Mouse (Mus musculus): ENCODE measurements around the gene Snrnp200.
"Not testable (repeated sequence)": the region's sequence is repeated elsewhere in the genome, so short reads cannot be mapped to it uniquely, and the experiment has no call there.

Gene Snrnp200

DNA sequence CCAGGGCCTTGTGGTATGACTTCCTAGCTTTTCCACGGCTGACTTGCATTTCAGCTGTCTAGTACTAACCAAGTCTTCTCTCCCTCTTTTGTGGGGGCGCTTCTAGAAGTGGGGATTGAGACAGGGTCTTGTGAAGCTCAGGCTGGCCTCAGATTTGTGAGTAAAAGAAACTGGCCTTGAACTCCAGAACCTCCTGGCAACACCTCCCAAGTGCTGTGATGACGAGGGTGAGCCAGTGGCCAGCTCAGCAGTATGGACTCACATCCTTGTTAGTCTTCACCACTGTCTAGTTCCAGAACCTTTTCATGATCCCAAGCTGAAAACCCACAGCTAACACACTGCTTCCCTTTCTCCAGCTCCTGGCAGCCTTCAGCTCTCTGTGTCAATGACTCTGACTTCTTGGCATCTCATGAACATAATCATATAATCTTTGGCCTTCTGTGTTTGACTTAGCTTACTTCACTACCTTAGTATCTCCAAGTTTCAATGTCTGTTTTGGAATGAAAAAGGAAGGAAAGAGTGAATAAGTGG is 46.5 kb downstream of the Snrnp200 start:
- DNase-seq, result no peak

DNA sequence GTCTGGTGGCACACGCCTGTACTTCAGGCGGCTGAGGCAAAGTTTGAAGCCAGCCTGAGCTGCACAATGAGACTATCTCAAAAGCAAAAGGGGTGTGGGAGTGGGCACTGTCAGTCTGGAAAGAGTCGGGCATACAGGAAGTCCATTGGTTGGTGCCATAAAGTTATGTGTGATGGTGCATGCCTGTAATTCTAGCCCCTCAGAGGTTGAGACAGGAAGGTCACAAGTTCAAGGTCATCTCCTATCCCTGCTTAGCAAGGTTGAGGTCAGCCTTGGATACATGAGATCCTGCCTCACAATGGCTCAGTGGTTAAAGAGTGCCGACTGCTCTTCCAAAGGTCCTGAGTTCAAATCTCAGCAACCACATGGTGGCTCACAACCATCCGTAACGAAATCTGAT is 47.1 kb downstream of the Snrnp200 start:
- no peak for DNase-seq

DNA sequence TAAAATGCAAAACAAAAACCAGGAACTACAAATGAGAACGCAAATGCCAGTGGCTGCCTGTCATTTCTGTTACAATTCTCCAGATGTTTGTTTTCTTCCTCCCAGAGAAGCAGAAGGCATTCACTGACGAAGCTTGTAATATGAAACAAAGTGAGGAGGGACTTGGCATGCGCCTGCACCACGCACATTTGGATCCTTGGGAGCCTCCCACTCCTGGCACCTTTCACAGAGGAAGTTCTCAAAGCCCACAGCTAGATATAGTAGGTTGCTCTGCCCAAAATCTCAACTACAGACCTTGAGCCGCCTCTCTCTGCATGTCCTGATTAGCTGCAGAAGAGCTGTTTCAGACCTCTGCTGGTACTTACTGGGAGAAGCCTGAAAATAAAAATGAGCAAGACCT is 51.2 kb downstream of the Snrnp200 start:
- no peak for DNase-seq

DNA sequence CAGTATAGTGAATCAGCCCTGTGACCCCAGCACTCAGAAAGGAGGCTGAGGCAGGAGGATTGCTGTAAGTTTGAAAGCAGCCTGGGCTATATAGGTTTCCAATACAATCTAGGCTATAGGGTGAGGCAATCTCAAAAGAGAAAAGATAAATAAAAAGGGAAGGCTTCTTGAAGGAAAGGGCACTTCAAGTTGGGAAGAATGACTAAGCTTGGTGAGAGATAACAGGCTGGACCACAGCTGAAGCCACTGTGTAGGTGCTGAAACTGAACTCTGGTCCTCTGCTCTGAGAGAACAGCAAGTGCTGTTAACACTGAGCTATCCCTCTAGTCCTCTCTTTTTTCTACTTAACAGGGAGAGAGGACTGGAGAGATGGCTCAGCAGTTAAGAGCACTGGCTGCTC is 54.3 kb downstream of the Snrnp200 start:
- DNase-seq, result no peak

DNA sequence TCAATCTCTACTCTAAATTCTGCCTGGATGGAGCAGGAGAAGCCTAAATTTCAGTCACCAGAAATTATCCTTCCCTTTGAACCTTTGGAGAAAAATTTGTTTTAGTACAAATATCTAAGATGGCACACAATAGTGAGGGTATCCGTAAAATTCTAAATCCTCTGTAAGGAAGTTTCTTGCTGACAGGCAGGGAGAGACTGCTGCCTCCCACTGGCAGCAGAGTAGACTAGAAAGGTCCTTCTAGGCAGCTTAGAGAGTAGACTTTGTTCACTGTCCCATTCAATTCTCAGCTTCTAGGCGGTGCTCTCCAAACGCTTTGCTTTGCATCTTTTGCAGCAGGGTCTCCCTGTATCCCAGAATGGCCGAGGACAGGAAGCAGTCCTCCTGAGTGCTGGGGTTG is 59.7 kb downstream of the Snrnp200 start:
- no peak for DNase-seq

DNA sequence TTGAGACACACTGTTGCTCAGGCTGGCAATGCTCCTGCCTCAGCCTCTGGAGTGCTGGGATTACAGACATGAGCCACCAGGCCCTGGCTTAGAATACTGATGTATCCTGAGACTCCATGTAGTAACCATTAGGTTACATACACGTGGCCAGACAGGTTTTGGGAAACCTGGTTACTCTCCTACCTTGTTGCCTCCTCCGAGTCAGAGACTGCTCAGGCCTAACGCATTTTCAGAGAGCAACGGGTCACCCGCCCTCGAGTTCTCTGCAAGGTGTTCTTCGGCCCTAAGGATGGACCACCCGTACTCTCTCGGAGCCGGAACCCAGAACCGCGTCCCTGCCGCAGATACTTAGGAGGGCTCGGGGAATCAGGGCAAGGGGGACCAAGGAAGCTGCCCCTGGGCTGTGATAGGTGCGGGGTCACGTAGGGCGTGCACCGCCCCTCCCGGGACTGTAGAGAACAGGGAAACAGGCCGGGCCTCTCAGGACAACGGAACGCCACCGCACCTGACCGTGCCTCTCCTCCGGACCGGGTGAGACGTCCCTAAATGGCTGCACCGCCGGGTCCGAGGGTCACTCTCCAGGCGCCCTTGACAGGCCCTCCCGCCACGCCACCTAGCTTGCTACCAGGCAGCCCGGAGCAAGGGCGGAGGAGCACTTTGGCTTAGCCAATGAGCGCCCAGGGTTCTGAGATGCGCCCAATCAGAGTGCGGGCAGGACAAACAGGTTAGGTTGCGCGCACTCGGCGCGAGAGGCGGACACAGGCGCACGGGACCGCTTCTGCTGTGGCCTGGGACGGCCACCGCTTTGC is 61.5 kb downstream of the Snrnp200 start, which contains the start of gene Stard7:
Gene Stard7, plus strand, starts transcription at position 728 of the 809 bp plus-strand sequence.
- peak; percentile 88 for DNase-seq

DNA sequence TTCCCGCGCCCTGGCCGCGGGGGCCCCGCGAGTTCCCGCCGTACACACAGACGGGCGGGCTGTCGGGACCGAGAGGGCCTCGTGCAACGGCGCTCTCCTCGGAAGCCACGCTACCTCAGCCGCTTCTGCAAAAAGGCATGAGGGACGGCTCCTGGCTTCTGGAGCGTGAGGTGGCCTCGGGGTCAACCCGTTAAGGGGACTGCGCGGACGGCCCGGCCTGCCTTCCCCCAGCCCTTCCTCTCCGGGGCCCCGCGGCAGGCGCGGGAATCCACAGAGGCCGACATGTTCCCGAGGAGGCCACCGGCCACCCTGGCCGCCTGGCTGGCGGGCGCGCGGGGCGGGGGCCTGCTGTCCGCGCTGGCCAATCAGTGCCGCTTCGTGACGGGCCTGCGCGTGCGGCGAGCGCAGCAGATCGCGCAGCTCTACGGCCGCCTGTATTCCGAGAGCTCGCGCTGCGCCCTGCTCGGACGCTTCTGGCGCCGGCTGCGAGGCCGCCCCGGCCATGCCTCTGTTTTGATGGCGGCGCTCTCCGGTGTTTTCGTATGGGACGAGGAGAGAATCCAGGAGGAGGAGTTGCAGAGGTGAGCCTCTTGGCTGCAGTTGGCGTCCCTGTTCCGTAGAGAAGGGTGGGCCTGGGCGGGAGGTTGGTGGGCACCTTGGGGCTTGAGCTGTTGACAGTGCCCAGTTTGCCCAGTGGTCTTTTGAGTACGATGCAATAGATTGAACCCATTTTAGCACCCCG is 62.3 kb downstream of the Snrnp200 start:
- peak; percentile 78 for DNase-seq

DNA sequence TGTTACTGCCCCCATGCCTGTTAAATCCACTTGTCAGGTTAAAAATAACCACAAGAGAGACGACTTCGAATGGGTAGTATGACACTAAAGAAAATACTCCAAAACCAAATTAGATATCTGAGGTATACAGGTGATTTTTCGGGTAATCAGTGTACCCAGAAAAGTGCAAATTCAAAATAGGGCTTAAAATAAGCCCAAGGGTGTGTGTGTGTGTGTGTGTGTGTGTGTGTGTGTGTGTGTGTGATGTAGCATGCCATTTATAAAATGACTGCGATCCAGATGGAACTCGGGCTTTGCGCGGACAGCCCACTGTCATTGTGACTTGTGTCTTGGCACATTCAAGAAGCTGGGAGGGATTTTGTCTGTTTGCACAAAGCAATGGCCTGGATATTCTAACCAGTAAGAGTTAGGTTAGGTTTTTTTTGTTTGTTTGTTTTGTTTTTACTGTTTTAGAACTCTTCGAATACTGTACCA is 62.9 kb downstream of the Snrnp200 start:
- DNase-seq, result no peak

DNA sequence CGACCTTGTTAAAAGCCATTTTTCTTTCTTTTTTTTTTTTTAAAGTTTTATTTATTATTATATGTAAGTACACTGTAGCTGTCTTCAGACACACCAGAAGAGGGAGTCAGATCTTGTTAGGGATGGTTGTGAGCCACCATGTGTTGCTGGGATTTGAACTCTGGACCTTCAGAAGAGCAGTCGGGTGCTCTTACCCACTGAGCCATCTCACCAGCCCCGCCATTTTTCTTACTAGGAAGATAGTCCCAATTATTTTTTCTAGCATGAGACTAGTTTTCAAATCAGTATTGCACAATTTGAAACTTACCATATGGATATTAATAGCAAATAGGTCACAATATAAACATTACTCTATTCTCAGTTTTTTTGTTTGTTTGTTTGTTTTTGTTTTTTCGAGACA is 63.9 kb downstream of the Snrnp200 start:
- DNase-seq, result not testable (repeated sequence)

DNA sequence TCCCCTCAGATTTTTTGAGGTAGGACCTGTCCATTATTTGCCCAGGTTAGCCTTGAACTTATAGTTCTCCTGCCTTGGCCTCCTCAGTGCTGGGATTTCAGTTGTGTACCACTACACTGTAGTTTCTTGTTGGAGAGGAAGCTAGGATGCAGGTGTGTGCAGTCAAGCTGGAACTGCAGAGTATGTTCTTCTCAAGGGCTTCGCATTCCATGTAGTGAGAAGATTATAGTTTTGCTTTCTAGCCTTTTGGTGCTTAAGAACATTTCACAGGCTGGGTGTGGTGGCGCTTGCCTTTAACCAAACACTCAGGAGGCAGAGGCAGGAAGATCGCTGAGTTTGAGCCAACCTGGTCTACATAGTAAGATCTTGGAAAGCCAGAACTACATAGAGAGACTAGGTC is 64.6 kb downstream of the Snrnp200 start:
- no peak for DNase-seq

DNA sequence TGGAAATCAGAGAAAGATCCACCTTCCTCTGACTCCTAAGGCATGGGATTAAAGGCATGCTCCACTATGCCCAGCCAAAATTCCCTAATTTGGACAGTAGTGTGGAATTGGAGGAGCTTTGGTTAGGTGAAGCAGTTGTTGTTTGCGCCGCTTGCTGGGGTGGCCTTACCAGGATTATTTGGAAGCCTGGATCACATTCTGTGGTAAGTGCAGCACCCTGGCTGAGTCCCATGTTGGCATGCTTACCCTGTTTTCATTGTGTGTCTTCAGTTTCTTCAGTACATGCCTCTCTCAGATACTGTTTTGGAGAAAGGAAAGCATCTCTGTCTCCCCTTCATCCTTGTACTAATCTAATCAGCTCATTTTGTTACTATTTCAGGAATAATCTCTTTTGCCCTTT is 66.4 kb downstream of the Snrnp200 start:
- DNase-seq, result no peak

DNA sequence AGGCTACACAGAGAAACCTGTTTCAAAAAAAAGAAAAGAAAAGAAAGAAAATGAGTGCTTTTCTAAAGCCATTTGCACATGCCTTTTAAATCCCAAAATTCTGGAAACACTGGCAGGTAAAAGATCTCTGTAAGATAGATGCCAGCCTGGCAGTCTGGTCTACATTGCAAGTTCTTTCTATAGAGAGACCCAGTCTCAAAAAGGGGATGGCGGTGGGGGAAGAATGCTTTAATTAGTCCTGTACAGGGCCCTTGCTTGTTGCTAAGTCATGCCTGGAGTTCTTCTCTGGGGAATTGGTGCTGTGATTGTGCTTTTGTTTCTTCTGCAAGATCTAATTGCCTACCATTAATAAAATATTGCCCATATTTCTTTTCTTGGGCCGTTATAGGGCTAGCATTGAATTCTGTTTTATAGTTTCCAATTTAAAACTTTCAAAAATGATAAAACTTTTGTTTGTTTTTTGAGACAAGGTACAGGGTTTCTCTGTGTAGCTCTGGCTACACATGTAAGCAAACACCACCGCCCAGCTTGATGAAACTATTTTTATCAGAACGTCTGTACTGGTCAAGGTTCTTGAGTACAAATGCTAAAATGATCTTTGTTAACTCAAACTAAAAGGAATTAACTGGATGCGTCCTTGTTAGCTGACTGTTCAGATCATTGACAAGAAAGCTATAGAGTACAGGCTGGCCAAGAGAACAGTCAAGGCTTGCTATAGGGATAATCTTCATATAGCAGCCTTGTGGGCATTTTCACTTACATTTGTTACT is 67.5 kb downstream of the Snrnp200 start:
- no peak for DNase-seq

DNA sequence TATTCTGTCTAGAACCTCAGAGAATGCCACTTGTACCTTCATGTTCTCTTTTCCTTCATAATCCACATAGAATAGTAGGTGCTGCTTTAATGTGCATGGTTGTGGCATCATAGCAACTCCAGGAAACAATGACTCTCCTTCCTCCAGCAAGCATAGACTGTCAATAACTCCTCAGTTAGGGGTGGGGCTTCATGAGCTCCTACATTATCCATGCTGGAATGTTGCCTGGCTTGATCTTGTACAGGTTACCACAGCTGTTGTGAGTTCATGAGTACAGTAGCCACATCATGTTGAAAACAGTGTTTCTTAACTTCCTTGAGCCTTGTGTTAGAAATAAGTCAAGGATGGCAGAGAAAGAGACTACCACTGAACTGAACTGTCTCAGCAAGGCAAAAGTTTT is 70.0 kb downstream of the Snrnp200 start:
- no peak for DNase-seq

Measured in right cerebral cortex, postnatal 4 days (tissue).